Mouse (Mus musculus) brain, adult 10 weeks (tissue): ENCODE results near the gene 4930558K02Rik. TPM values are rescaled to one million over a fixed set of nuclear protein-coding genes. Genes with fewer than 3 reads are reported as not detected.

Experiments
- polyA plus RNA-seq: library from polyadenylated mRNA; stranded (reverse); fragments of 350-450 nt; fragmentation: Illumina TruSeq; extraction: RNeasy Lipid Tissue Mini Kit (QIAGEN cat#74804); gene quantifications from one replicate; pipeline ENCODE4 v1.2.3, GENCODE M21; 2015; ENCODE audit warnings: low read depth, low replicate concordance

The 4930558K02Rik gene
- not detected for polyA plus RNA-seq

DNA sequence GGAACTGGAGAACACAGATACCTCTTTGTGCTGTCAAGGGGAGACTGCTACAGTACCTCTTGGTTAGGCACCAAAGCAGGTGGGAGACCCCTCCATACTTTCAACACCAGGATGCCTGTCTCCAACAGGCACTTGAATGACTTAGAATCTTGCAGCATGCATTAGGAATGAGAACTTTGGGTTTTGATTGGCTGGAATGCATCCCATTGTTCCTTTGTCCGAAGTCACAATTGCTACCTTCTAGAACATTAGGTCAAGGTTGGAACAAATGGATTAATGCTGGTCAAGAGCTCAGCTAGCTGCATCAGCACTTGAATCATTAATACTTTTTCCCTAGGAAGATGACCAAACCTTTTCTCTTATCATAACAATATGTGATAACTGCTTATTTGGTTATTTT, at the start of gene 4930558K02Rik:
Gene 4930558K02Rik (minus strand): TSS at position 101 of the 400 bp plus-strand sequence.

DNA sequence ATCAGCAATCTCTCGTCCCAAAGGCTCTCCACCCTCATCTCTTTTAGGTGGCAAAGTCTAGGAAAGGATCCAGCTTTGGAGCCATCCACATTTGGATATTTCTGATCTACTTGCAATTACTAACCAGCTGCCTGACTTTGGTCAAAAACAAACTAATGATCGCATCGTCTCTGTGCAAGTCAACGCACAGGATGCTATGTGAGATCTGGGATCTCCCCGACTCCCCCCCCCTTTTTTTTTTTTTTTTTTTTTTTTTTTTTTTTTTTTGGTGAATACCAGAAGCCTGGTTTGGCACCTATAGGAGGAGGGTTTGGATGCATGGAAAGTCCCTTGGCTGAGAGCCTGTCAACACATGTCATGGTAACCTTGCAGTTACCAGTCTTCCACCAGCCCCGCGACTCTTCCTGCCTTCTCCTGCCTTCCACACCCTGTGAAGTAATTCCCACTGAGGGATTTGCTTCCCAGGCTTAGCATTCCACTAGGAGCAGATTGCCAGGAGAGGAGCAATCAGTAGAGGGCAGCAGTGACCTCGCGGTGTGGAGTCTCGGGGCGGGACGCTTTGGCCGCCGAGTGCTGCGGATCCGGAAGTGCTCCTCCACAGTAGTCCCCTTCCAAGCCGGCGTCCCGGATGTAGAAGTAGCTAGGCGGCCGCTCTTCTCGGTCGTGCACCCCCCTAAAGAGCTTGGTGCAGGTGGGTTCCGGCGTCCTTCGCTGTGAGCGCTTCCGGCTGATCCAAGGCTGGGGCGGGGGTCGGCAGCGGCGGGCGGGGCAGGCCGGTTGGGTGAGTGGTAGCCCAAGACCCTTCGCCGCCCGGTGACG, 10.6 kb downstream of the 4930558K02Rik start, which contains the start of gene Pigc:
Gene Pigc (plus strand): TSS at position 598 of the 819 bp plus-strand sequence.

Other genes starting within 250 kb of the 4930558K02Rik start
- not detected for gene Fasl, start 191.1 kb downstream of the 4930558K02Rik start, polyA plus RNA-seq
- 21.2 TPM for gene Suco, start 103.0 kb downstream of the 4930558K02Rik start, polyA plus RNA-seq
- 22.6 TPM for gene Pigc, start 10.4 kb downstream of the 4930558K02Rik start, polyA plus RNA-seq